Mouse (Mus musculus): ENCODE data around the gene Asxl1. TPM values are rescaled to one million over a fixed set of nuclear protein-coding genes. Genes with fewer than 3 reads are reported as not detected.

The Asxl1 gene
- total RNA-seq, 2 experiments from 2014 or later: 29.3 to 30.9 TPM

DNA sequence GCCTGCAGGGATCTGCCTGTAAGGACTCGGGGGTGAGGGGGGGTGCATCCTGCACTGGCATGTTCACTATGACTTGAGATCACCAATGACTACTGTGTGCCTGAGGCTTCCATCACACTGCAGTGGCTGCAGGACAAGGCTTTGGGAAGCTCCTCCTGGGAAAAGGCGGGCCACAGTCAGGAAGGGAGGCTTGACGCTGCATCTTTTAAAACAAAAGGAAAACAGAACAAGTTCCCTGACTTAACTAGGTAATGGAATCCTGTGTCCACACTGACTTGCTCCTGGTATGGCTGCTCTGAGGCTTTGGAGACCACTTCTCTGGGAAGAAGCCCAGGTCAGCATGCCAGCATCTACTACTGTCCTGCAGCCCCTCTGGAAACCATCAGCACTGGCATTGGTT, 63.3 kb downstream of the Asxl1 start:
- ATAC-seq (ENCODE audit: poor library complexity, severe bottlenecking): no peak

DNA sequence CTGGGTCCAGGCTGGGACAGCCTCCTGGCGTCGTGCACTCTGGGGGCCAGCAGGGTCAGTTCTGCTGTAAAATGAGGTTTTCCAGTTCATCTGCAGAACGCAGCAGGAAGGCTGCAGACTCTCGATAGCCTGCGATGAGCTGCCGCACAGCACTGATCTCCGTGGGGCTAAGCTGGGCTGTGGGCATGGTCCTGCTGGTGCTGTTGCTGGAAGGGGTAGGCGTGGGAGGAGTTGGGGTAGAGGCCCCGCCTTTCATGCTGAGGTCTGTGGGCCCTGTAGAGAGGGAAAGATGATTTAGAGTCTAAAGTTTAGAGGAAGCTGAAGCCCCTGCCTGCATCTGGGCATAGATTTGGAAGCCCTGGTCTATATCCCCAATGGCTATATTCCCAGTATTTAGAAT, 65.9 kb downstream of the Asxl1 start:
- no peak for ATAC-seq (ENCODE audit: poor library complexity, severe bottlenecking)

DNA sequence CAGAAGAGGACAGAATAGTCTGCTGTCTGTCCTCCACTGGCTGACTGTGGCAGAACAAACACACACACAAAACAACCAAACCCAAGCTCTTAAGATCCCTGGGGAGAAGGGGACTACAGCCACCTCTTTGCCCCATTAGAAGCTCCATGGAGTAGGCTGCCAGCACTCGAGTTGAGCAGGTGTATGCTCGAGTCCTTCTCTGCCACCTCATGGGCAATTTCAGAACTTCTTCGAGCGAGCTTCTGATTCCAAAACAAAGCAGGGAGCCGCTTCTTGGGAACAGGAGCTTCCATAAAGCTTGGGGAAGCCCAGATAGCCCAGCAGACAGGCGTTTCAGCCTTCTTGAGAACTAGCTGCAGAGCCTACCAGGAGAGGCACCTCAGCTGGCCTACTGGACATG, 66.9 kb downstream of the Asxl1 start:
- ATAC-seq (ENCODE audit: poor library complexity, severe bottlenecking): no peak

DNA sequence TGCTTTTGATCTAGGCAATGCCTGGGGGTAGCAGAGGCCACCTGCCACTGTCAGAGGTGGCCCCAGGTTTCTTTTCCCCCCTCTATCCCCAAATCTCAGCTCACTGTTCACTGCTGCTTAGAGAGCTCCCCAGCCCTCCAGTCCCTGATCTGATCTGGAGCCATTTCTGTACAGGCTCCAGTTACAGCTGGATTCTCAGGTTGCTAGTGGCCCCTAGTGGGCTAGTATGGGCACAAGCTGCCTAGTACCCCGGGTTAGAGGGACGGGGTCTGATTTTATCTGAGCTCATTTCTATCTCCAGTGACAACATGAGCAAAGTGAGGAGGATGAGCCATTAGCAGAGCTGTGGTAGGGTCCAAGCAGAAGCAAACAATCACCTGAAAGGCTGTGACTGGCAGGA, 69.0 kb downstream of the Asxl1 start:
- peak; percentile 61 for ATAC-seq (ENCODE audit: poor library complexity, severe bottlenecking)

DNA sequence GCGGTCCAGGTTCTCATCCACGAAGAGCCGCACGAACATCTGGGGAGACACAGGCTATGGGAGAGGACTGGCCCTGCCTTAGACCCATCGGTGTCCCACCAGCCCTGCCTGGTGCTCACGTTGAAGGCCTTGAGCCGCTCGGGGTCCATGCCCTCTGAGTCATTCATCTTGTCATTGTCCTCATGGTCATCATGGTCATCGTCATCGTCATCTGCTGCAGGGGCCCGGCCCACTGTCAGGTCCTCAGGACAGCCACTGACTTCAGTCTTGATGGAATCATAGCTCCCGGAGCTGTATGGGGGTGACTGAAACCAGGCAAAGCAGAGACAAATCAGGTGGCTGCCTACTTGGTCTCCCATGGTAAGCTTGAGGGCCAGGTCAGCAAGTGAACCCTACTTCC, 72.2 kb downstream of the Asxl1 start:
- no peak for ATAC-seq (ENCODE audit: poor library complexity, severe bottlenecking)

DNA sequence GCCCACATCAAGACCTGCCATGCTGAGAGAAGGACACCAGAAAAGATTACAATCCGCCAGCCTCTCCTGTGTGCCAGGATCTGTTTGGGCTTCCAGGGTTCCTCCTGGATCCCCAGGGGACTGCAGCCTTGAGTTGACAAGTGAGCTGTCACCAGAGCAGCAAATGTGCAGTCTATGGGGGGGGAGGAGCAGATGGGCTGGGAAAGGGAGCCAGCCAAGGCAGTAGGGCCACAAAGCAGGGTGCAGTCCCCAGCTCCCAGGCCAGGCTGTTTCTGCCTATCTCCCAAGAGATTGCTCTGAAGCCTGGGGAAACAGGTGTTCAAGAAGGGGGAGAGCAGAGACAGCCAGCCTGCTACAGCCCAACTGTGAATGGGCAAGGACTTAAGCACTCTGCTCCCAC, 72.8 kb downstream of the Asxl1 start:
- ATAC-seq (ENCODE audit: poor library complexity, severe bottlenecking): no peak

DNA sequence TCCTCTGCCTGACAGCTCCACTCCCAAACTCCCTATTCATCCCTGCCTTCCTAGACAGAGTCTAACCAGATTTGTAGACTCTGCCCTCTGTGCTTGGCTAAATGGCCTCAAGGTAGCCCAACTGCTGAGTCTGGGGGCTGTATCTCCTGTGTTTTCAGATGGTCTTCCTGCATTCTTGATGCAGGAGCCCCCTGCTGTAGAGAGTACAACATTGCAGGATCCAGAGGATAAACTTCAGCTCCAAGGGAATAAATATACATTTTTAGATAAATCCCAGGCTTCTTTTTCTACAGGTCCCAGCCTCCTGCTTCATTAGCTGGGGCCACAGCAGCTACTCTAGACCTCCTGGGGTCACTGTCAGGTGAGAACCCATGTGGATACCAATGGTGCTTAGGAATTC, 75.6 kb downstream of the Asxl1 start:
- no peak for ATAC-seq (ENCODE audit: poor library complexity, severe bottlenecking)

DNA sequence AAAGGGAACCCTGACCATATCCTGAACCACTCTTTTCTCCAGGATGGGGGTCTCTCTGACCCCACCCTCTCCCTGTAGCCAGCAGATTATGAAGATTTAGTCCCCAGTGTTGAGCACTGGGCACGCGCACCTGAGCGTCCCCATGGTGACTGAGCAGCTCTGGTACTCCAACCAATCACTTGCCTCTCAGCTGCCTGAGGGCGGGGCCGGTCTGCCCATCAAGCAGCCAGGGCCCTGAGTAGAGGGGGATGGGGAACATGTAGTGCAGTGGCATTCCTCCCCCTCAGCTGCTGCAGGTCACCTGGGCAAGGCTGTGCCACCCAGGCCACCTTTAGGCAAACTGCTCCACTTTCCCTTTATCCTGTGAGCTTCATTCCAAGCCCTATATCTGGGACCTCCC, 76.4 kb downstream of the Asxl1 start:
- ATAC-seq (ENCODE audit: poor library complexity, severe bottlenecking): no peak

DNA sequence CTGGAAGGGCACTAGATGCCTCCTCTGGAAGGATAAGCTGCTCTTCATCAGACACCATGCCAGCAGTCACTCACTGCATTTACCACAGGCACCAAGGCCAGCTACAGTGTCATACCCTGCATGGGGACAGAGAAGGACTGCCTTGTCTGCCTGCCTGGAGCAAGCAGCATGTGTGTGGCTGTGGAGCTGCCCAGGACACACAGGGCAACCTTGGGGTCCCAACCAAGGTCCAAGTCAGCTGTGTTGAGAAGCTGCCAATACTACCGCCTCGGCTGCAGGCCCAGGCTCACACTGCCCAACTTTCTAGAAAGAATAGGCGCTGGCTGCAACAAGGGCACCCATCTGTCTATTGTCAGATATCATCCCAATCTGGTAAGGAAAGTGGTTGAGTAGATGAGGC, 77.5 kb downstream of the Asxl1 start:
- ATAC-seq (ENCODE audit: poor library complexity, severe bottlenecking): no peak

DNA sequence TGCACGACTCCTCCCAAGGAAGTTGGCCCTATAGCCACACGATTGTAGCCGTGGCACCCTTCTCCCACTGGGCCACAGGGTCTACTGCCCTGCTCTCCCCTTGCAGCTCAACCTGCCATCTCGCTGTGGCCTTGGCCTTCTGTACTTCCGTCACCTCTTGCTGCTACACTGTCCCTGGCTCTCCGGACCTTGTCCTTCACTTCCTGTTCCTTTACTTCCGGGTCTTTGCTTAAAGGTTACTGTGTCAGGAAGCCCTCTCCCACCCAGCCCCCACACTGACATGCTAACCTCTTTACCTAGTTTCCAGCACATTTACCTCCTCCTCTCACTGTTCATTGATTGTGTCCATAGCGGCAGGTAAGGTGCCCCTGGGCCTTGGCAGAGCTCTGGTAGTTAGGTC, 78.9 kb downstream of the Asxl1 start:
- ATAC-seq (ENCODE audit: poor library complexity, severe bottlenecking): no peak

DNA sequence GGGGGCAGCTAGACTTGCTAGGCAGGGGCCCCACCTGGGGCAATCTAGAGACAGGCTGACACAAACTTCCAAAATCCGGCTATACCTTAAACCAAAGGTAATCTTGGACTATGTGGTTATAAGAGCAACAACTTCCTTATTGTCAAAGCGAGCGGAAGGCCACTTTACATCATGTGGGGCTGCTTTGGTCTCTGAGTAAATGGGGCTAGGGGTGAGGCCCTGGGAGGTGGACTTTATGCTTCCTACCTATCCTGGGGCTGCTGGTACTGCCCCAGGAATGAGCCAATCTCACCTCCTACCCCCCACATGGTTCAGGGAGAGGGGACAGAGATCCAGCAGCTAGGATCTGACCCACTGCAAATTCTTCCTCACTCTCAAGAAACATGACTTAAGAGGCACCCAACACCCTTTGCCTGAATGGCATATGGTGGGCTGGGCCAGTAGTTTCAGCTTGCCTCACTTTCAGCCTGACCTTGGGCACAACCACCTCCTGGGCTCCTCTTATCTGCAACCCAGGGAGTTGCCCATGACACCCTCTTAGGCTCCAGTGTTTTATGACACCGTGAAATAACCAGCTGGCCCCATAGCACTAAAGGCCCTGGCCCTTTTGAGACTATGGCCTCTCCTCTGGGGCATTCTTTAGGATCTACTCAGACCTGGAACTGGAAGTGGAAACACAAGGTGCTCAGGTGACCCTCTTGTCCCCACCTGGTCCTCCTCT, 79.7 kb downstream of the Asxl1 start:
- ATAC-seq (ENCODE audit: poor library complexity, severe bottlenecking): no peak

DNA sequence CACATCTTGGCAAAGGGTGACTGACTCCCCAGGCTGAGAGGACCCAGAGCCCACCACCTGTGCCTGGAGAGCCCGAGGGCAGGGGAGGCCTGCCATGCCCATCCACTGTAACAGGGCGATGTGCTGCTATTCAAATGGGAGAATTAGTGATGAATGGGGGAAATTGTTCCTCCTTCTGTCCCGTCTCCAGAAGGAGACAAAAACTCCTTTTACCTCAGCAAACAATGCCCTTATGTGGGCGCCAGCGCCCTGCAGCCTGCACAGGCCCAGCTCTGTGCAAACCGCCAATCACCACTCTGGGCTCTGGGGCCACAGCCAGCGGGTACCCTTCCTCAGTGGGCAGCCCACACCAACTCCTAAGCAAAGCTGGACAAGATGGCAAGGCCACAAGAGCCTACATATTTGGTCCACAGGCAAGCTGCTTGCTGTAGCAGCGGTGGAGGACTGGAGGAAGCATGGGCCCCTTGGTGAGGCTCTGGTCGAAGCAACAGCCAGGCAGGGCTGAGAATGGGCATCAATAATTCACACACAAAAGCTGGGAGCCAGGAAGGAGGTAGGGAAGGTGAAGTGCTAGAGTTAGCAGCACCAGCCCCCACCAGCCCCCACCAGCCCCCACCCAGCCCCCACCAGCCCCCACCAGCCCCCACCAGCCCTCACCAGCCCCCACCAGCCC, 80.5 kb downstream of the Asxl1 start:
- ATAC-seq (ENCODE audit: poor library complexity, severe bottlenecking): no peak

DNA sequence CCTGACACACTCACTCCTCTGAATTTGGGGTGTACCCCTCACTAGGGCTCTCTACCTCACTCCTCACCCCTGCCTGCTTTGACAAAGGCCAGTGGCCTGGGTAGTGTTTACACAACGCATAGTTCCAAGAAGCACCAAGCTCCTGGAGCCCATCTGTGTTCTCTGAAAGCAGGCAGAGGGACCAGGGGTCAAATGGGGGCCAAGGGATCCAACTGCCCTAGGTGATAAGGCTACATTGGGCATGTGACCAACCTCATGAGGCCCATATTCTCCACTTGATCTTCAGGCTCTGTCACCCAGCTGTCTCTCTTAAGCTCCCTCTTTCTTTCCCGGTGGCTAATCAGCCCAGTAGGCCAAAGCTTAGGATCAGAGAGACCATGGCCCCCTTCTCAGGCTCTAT, 81.3 kb downstream of the Asxl1 start:
- ATAC-seq (ENCODE audit: poor library complexity, severe bottlenecking): no peak

DNA sequence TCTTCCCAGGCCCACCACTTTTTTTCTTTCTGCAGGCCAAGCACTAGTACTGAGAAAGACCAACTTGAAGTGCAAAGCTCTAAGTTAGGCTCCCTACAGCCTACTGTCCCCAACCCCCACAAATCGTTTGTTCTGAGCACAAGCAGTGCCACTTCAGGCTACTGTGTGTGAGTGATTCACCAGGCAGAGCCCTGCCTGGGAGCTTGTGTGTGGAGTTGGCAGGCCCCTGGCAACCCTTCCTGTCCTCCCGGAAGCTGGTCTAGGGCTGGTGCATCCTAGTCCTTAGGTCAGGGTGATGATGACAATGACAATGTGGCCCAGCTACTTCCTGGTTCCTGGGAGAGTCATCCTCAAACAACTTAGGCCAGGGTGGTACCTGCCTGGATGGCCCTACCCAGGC, 82.9 kb downstream of the Asxl1 start:
- no peak for ATAC-seq (ENCODE audit: poor library complexity, severe bottlenecking)

DNA sequence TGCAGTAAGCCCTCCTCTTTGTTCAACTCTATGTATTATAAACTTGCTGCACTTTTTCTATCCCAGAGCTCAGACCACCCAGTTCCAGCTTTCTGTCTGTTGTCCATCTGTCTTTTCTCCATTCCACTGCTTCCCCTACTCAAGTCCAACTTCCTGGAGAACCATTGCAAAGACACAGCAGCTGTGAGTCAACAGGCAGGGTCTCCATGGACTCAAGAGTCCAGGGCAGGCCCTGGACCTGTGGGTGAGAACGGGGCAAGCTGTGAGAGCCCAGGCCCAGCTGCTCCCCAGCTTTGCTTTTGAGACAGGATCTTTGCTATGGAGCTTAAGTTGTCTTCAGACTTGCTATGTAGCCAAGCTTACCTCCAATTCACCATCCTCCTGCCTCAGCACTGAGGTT, 84.9 kb downstream of the Asxl1 start:
- ATAC-seq (ENCODE audit: poor library complexity, severe bottlenecking): no peak

DNA sequence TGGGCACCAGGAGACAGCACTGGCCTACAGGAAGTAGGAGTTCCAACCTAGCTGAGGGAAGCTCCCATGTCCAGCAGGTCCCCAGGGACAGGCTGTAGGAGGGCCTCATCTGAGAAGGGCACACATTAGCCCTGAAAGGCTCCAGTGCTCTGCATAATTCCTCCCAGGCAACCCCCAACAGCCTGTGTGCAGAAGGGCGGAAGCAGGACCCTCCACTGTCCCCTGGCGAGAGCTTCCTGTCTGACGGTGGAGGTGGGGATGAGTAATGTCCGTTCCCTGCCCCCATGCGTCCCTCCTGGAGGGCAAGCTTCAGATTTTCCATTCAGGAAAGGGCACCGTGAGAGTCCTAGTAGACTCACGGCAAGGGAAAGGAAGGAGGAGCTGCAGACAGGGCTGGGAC, 86.9 kb downstream of the Asxl1 start:
- ATAC-seq (ENCODE audit: poor library complexity, severe bottlenecking): no peak

DNA sequence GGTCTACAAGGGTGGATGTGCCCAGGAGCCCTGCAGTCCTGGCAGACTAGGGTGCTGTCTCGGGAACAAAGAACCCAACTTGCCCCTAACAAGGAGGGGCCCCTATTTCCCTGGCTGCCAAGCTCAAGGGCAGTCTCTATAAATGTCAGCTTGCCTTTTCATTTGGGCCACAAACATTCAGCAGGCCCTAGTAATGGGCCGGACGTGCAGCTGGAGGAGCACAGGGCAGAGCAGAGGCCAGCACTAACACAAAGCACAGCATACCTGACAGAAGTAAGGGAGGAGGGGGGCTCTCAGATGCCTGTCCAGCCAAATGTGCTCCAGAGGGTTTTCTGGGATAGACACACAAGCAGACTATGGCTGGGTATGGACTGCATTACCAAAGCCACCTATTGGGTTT, 88.2 kb downstream of the Asxl1 start:
- ATAC-seq (ENCODE audit: poor library complexity, severe bottlenecking): no peak

DNA sequence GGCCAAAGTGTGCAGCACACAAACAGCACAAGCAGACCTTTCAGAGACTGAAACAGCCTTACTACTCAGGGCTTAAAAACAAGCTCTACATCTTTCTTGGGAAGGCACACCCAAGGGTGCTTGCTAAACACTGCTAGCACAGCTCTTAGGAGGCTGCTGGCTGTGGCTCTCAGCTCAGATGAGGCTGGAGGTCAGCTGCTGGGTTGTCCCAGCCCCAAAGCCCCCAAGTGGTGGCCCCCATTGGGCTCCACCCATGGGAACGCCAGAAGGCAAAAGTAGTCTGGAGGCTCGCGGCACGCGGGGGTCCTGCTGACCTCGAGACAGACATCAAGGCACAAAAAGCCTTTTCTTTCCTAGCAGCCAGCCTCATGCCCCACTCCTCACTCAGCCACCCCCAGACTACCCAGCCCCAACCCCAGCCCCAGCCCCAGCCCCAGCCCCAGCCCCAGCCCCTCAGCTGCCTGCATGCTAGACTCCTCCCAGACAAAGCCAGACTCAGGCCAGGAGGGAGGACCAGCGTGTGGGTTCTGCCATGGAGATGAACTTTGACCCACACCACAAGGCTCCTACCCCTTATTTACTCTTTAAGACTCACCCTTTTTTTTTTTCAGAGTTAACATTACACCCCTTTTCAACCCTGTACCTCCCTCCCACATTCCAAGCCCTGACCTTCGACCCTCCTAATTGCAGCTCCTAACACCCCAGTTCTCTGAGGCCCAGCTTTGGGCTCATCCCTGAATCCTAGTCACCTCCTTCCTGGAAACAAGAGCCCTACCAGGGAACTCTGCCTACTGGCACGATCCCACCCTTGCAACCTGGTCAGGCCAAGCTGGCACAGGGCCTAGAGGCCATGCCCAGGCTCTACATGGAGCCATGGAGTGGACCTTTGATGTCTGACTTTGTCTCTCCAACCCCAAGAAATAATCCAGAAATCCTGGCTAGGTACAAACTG, 89.5 kb downstream of the Asxl1 start:
- no peak for ATAC-seq (ENCODE audit: poor library complexity, severe bottlenecking)

DNA sequence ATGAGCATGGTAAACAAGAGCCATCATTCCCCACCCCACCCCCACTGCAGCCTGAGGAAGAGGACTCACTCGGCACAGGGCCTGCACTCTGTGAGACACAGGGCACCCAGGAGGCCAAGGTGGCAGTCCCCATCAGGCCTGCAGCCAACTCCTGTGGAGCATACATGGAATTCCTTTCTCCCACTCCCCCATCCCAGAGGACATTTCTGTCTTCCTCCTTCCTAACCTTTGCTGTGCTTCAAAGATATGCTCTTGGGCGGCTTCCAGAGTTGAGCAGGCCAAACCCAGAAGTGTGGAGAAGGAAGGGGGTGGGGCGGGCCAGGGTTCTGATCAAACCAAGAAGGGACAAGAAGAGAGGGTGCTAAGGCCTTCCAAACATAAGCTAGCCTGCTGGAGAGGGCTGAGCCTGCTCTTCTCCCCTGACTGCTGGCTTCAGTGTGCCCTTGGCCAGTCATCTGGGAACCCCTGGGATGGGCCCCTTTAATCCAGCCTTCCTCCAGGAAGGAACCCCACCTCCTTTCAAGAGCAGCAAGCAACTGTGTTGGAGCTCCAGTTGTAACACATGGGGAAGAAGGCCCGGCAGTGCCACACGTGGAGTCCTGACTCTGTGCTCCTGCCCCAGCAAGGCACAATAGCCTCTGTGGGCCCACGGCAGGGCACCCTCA, 91.1 kb downstream of the Asxl1 start:
- no peak for ATAC-seq (ENCODE audit: poor library complexity, severe bottlenecking)

DNA sequence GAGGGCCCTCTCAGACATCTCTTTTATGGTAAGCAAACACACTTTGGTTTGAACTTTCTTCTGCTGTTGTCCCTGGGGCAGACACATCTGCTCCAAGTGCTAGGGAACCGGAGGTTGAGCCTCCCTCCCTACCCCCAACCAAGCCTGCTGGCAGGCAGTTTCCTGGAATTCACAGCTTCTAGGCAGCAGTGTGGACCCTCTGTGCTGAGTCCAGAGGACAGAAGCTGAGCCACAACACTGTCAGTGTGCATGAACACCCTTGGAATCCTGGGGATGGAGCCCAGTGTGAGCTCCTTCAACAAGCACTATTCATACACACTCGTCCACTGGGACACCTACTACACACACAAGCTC, 91.7 kb downstream of the Asxl1 start:
- ATAC-seq (ENCODE audit: poor library complexity, severe bottlenecking): no peak

DNA sequence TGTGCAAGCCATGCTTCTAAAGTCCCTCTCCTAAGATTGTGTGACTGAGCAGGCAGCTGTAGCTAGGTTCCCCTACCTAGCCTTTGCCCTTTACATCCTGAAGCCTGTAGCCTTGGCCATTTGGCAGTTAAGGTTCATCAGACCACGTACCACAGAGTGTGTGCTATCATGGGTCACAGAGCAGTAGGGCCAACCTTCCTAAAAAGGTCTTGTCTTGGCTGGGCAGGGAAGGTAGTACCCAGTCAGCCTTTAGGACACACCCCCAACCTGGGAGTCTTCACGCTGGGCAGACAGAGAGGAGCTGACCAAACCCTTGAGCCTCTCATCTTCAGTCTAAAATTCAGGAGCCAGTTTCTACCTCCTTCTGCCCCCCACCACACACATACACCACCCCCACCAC, 95.1 kb downstream of the Asxl1 start:
- ATAC-seq (ENCODE audit: poor library complexity, severe bottlenecking): no peak

All from megakaryocyte, adult 5-6 weeks (primary cell).